Mouse (Mus musculus) thymus, adult 2 months (tissue): Measurements from ENCODE around the gene Col6a5.

Experiments
- CTCF ChIP-seq: fragments of 200-500 bp; IDR thresholded peaks from 2 replicates; pipeline ENCODE4 v1.5.1; 2012; ENCODE audit warnings: mild to moderate bottlenecking, control low read depth, low read length, moderate library complexity, borderline replicate concordance; ENCODE audit not compliant: control insufficient read depth, poor library complexity, insufficient read depth; ENCODE audit errors: extremely low read depth
- POLR2A ChIP-seq: fragments of 200-500 bp; IDR thresholded peaks from 2 replicates; pipeline ENCODE4 v1.6.1; 2012; ENCODE audit warnings: mild to moderate bottlenecking, low read length, control low read depth, moderate library complexity; ENCODE audit not compliant: control insufficient read depth, poor library complexity, insufficient read depth; ENCODE audit errors: extremely low read depth

DNA sequence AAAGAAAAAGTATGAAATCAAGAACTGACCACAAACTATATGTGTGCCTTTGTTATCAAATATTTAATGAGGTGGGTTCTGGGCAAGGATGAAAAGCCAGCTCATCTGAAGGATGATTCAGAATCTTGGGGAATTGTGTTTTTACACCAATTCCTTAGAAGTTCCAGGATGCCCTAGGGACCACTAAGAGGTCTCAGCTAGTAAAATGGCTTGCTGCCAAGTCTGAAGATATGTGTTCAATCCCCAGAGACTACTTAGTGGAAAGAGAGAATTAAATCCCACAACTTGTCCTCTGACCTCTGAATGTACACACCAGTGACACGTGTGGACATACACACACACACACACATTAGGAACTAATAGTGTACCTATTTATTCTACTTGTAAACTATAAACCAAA is 1.3 kb downstream of the Col6a5 start:
- TF ChIP-seq POLR2A (no peak), CTCF (no peak)
